Mouse (Mus musculus) neutrophil, adult 59 days (primary cell): ENCODE results near the gene Rmnd5b. TPM values are rescaled to one million over a fixed set of nuclear protein-coding genes. Genes with fewer than 3 reads are reported as not detected.

Experiments used
- total RNA-seq, 2 experiments: library from RNA; stranded (reverse); gene quantifications; 1 replicate in 1 of 2; 2 replicates in 1 of 2; pipeline ENCODE4 v1.2.4; 2023

Gene Rmnd5b
- total RNA-seq, result 10 to 100 TPM; 62.4 to 64.1 TPM

DNA sequence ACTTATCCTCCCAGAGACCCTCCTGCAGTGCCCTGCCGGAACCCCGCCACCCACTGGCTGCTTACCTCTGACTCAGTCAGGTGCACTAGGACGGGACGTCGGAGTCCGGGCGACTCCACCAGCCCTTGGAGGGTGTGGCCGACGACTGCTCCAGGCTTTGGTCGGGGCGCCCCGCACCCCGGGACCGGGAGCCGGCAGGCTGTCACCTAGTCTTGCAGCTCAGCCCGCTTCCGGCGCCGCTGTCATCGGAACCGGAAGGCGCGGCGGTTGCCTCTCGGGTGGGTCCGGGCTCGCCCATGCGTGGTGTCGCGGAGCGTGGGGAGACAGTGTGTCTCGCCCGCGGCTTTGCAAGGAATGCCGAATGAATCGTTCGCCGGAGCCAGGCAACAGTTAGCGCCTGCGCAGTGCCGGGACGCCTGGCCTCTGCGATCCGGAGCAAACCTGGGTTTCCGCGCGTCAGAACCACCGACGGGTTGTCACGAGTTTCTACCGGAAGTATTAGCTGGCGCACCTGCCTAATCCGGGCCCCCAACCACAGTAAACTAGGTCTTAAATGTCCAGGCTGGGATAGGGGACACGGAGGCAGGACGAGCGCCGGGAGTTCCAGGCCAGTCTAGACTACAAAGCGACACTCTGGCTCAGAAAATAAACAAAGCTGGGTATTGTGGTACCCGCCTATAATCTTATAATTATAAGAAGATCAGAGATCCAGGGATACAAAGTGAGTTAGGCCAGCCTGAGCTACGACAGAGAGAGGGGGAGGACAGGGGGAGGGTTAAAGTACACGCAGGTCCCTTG, at the start of gene Rmnd5b:
Rmnd5b (minus strand) TSS at position 372 of the 798 bp plus-strand sequence.

DNA sequence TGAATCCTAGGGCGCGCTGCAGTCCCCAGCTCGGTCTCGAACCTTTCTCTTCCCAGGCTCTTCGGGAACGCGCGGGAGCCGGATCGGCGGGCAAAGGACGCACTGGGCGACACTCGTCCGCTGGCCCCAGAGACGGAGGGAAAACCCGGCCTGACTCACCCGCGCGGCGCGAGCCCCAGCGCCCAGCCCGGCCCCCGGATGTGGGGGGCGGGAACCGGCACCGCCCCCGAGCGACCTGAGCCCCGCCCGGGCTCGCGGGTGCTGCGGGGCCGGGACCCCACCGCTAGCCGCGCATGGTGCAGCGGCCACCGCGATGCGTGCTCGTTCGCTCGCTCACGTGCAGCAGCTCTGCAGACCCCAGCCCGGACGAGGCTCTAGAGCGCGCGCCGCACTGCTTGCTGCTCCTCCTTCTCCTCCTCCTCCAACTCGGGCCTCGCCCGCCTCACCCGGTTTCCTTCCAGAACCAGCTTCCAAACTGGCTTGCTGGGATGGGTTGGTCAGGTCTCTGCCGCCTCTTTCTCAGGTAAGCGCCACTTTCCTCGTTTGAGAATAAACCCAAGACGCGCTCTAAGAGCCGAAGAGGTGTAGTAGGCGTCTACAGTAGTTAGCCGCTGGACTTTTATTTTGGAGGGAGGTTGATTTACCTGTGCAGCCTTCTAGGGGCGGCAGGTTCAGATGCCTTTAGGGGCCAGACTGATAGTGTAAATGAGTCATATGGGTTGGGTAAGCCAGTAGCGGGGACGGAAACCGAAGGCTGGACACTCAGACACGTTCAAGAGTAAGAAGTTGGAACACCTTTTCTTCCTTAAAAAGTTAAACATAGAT, 15.2 kb upstream of the Rmnd5b start, which contains the start of the genes N4bp3 and D930048N14Rik:
N4bp3 (minus strand) TSS at position 152 of the 825 bp plus-strand sequence.
D930048N14Rik (plus strand) TSS at position 264 of the 825 bp plus-strand sequence.

GRCm38 (mm10) chr11:51619409-51620060, 16.2 kb downstream of the Rmnd5b start, which contains the start of gene Nhp2:
Gene Nhp2 (plus strand): TSS chr11:51619735.

DNA sequence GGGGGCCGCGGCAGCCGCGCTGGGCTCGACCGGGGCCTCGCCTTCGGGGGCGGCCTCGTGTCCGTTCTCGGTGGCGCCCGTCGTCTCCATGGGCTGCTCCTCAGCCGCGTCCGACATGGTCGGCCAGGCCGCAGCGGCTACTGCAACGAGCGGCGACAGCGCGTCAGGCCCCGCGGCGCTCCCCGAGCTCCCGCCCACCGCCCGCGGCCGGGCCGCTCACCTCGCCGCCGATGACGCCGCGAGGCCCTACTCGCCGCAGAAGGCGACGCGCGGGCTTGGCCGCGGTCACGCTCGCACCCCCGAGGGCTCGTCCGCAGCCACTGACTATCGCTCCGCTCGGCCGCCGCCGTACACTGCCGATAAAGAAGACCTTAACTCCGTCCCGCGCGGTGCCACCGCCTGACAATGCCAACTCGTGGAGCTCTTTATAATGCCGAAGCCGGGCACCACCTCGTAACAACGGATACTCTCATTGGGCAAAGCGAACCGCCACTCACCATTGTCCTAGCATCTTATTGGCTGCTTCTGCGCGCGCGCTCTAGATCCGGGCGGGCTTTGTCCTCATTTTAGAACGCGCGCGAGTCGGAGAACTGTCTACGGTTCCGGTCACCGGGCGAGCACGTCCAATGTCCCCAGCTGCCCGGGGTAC, 29.1 kb downstream of the Rmnd5b start, which contains the start of gene Hnrnpab:
Hnrnpab (minus strand) TSS at position 401 of the 649 bp plus-strand sequence.

GRCm38 (mm10) chr11:51584431-51585248, 51.1 kb downstream of the Rmnd5b start, which contains the start of gene Phykpl:
Gene Phykpl (plus strand): TSS chr11:51584757.

Other genes starting within 250 kb of the Rmnd5b start
- 1 to 10 TPM; 5.1 to 7.3 TPM for gene Phykpl, start 51.1 kb downstream of the Rmnd5b start, total RNA-seq
- 100 to 1,000 TPM; 172 to 185 TPM for gene Hnrnpab, start 29.0 kb downstream of the Rmnd5b start, total RNA-seq
- 10 to 100 TPM; 32.5 to 39.1 TPM for gene Nhp2, start 16.2 kb downstream of the Rmnd5b start, total RNA-seq
- 1 to 10 TPM; 3.0 to 4.8 TPM for gene N4bp3, start 14.9 kb upstream of the Rmnd5b start, total RNA-seq
- under 1 TPM in 1 of 2 experiments, not detected in 1; 0.47 TPM for gene D930048N14Rik, start 15.1 kb upstream of the Rmnd5b start, total RNA-seq
- gene 0610009B22Rik, start 53.0 kb upstream of the Rmnd5b start, total RNA-seq, result 10 to 100 TPM in 1 of 2 experiments, 1 to 10 TPM in 1; 8.3 to 10.5 TPM
- 10 to 100 TPM; 15.0 to 16.0 TPM for gene Sec24a, start 127.7 kb upstream of the Rmnd5b start, total RNA-seq
- gene Sar1b, start 127.8 kb upstream of the Rmnd5b start, total RNA-seq, result 10 to 100 TPM; 23.7 to 26.9 TPM
- 10 to 100 TPM in 1 of 2 experiments, 1 to 10 TPM in 1; 9.2 to 10.4 TPM for gene Jade2, start 221.8 kb upstream of the Rmnd5b start, total RNA-seq